Mouse (Mus musculus) hematopoietic stem cell, adult 5-6 weeks (primary cell): ENCODE data around the gene Ddah2. TPM values are rescaled to one million over a fixed set of nuclear protein-coding genes. Genes with fewer than 3 reads are reported as not detected.
A peak's percentile ranks its signal among the peaks of the same experiment; 100 is the strongest.

ENCODE experiments used
- ATAC-seq, 2 experiments: fragments of 125-278 bp in 1 of 2; replicated peaks in 1 of 2; 2 replicates each; pipeline ENCODE4 v1.8.0; 2016 to 2017; ENCODE audit warnings: inconsistent platforms in 2 of 2, mild to moderate bottlenecking in 2 of 2, moderate number of reproducible peaks in 2 of 2, low read depth in 1 of 2, moderate TSS enrichment in 1 of 2; ENCODE audit not compliant: low FRiP score in 2 of 2, poor library complexity in 2 of 2, severe bottlenecking in 2 of 2, insufficient read depth in 1 of 2, low TSS enrichment in 1 of 2
- total RNA-seq: library from RNA; stranded (forward); fragments of 172-1452, 232-1000 nt; gene quantifications from 2 replicates; pipeline ENCODE4 v1.2.3, GENCODE M21; 2017

The Ddah2 gene
- 27.4 and 32.3 TPM in 2 replicates for total RNA-seq

GRCm38 (mm10) chr17:35058911-35059892, at the start of gene Ddah2:
Gene Ddah2, plus strand, starts transcription at chr17:35059035.
- peak; percentile 82 to 87 for ATAC-seq

- no peak for ATAC-seq
These were observed 49.2 kb upstream of the Ddah2 start for GRCm38 (mm10) chr17:35009586-35009985.

- ATAC-seq, result no peak
These were observed 47.4 kb upstream of the Ddah2 start for GRCm38 (mm10) chr17:35011440-35011839.

- no peak for ATAC-seq
These were observed 46.4 kb upstream of the Ddah2 start for GRCm38 (mm10) chr17:35012430-35012829.

GRCm38 (mm10) chr17:35013221-35013620, 45.6 kb upstream of the Ddah2 start:
- no peak for ATAC-seq

GRCm38 (mm10) chr17:35015296-35015695, 43.5 kb upstream of the Ddah2 start:
- no peak for ATAC-seq

- peak; percentile 20 to 36; a peak in 2 of 4 replicates for ATAC-seq
These were observed 42.5 kb upstream of the Ddah2 start, which contains the start of gene Vwa7 for GRCm38 (mm10) chr17:35016376-35016775. Gene Vwa7, plus strand, starts transcription at chr17:35016579.

GRCm38 (mm10) chr17:35016791-35017705, 41.8 kb upstream of the Ddah2 start:
- ATAC-seq, result no peak

GRCm38 (mm10) chr17:35017706-35018030, 41.2 kb upstream of the Ddah2 start:
- ATAC-seq, result no peak

- no peak for ATAC-seq
These were observed 40.7 kb upstream of the Ddah2 start for GRCm38 (mm10) chr17:35018171-35018570.

GRCm38 (mm10) chr17:35019894-35020293, 38.9 kb upstream of the Ddah2 start:
- ATAC-seq, result no peak

- no peak for ATAC-seq
These were observed 38.3 kb upstream of the Ddah2 start for GRCm38 (mm10) chr17:35020551-35020950.

- peak; percentile 57 to 61 for ATAC-seq
These were observed 37.5 kb upstream of the Ddah2 start for GRCm38 (mm10) chr17:35021163-35021808.

- ATAC-seq, result no peak; a peak in 1 of 4 replicates
These were observed 36.9 kb upstream of the Ddah2 start for GRCm38 (mm10) chr17:35021842-35022477.

GRCm38 (mm10) chr17:35022541-35023060, 36.2 kb upstream of the Ddah2 start:
- no peak for ATAC-seq

- ATAC-seq, result no peak
These were observed 35.6 kb upstream of the Ddah2 start for GRCm38 (mm10) chr17:35023221-35023620.

- ATAC-seq, result peak; percentile 26 to 39; a peak in 3 of 4 replicates
These were observed 35.1 kb upstream of the Ddah2 start for GRCm38 (mm10) chr17:35023756-35024155.
